Mouse (Mus musculus): ENCODE measurements around the gene Gspt1.
"Not testable (repeated sequence)": the region's sequence is repeated elsewhere in the genome, so short reads cannot be mapped to it uniquely, and the experiment has no call there.

DNA sequence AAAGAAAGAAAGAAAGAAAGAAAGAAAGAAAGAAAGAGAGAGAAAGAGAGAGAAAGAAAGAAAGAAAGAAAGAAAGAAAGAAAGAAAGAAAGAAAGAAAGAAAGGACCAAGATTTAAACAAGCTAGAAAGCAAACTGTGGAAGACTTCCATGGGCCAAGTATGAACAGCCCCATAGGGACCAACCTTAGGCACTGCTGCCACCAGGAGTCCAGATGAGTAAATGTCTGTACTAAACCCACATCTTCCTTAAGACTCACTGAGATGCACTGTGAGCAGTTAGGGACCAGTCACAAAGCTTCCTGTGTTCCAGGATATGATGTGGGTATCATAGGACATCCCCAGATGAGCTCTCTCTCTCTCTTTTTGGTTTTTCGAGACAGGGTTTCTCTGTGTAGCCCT lies 43.6 kb upstream of the Gspt1 start:
- not testable (repeated sequence) for TF ChIP-seq CTCF (IDR thresholded peaks at IDR 0.05; ENCODE audit: low read depth, low read length); POLR2AphosphoS5 (IDR thresholded peaks at IDR 0.05; ENCODE audit: insufficient replicate concordance, low read depth, low read length); GATA1 (IDR thresholded peaks at IDR 0.05; ENCODE audit: borderline replicate concordance, low read length)

Measured in G1E (cell line).